Mouse (Mus musculus) telencephalon, adult 2 months (tissue): Measurements from ENCODE around the gene Zfp941.
A peak's percentile ranks its signal among the peaks of the same experiment; 100 is the strongest.

ENCODE experiments used
- DNase-seq: peaks from one replicate; pipeline ENCODE4 v3.0.0-alpha.2; 2011; ENCODE audit warnings: low read depth, low spot score

The Zfp941 gene

DNA sequence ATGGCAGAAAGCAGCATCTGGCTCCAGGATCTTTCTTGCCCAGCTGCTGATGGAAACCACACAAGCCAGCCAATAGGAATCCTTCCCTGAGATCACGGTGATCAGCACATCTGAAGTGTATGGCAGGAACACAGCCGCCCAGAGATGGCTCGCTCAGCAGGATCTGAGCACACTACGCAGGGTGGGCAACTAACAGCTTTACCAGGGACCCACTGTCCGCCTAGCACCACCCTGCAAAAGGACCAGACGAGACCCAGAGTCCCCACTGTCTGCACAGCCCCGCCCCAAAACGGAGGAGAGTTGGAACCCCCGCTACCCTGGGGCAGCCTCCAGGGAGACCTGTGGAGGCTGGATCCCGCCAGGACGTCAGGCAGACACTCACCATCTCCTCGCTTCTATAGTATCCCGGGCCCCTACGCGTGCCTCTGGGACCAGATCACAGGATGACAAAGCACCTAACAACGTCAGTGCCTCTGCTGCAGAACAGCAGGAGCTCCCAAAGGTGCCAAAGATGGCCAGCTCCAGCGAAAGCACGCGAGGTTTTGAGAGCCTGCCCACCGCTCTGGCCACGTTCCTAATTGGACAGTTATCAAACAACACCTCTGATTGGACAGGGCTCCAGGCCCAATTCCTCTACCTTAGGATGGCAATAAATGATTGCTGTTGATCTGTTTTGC is at the start of gene Zfp941:
Gene Zfp941, minus strand, starts transcription at position 526 of the 677 bp plus-strand sequence.
- DNase-seq = peak; percentile 78

DNA sequence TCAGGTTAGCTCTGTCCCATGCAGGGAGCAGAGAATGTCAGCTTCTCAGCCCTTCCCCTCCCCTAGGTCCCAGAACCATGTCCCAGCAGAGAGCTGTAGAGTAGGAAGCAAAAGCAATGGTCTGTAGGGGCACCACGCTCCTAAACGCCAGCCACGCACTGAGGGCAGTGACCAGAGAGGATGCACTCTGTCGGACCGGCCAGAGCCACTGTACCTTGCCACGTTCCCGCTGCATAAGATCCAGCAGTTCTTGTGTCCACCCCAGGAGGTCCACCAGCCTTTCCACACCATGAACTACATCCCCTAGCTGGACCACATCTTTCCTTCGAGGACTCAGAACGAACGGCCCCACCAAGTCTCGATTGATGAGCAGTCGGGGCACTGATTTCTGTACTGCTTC is 42.8 kb upstream of the Zfp941 start:
- DNase-seq = no peak

DNA sequence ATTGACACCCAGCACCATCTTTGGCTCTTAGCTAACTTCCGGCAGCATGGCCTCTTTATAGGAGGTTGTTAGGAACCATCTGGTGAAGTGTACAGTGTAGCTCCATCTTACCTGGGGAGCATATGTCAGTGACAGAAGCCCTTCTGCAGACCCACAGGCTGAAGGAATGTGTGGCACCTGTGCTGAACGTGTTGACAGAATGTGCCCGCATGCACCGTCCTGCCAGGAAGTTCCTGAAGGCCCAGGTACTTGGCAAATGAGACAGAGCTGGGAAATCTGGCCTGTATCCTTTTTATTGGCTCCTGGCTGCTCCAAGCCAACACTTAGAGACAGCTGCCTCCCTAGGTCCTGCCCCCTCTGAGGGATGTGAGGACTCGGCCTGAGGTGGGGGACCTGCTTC is 38.8 kb upstream of the Zfp941 start:
- no peak for DNase-seq

DNA sequence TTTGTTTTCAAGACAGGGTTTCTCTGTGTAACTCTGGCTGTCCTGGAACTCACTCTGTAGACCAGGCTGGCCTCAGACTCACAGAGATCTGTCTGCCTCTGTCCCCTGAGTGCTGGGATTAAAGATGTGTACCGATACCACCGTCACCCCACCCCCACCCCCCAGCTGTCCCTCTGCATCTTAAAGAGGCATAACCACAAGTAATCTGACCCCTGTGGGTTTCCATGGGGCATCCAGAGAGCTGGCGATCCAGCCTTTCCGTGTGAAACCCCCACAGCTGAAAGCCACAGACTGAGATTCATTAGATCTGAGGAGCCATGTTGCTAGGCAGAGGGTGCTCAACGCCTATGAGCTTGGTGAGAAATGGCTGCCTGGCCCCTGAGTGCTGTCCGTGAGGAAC is 38.0 kb upstream of the Zfp941 start:
- no peak for DNase-seq

DNA sequence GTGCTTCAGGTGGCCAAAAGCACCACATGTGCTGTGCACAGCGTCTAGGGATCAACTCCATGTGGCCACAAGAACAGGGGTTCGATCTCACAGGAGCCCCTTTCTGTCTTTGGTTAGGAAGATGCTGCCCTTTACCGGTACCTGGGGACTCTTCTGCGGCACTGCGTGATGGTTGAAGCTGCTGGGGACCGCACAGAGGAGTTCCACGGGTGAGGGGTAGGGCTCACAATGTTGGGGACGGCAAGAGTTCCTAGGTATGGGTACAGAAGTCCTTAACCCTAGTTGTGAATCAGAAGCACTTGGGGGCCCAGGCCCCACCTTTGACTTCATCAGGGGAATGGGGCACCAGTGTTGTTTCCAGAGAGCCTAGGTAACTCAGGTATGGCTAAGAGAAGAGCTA is 36.8 kb upstream of the Zfp941 start:
- no peak for DNase-seq

DNA sequence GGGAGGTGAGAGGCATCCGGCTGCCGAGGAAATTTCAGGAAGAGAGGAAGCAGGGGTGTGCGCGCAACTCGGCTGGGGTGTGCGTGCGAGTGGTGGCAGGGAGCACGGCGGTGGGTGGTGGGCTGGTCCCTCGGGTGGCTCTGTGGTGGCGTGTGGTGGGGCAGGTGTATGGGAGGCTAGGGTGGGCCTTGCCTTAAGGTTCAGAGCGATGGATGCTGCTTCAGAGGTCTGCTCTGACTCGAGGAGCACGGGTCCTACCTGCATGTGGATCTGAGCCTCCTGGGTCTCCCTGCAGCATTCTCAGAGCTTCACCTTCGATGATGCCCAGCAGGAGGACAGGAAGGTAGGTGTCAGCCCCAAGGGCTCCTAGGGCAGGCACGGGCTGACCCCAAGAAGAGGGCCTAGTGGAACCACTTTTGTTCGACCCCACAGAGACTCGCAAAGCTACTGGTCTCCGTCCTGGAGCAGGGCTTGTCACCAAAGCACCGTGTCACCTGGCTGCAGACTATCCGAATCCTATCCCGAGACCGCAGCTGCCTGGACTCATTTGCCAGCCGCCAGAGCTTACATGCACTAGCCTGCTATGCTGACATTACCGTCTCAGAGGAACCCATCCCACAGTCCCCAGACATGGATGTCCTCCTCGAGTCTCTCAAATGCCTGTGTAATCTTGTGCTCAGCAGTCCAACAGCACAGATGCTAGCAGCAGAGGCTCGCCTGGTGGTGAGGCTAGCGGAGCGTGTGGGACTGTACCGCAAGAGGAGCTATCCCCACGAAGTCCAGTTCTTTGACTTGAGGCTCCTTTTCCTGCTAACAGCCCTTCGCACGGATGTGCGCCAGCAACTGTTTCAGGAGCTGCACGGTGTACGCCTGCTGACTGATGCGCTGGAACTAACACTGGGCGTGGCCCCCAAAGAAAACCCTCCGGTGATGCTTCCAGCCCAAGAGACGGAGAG is 35.9 kb upstream of the Zfp941 start, which contains the start of gene Bet1l:
Gene Bet1l, minus strand, starts transcription at position 28 of the 956 bp plus-strand sequence.
- DNase-seq = no peak

DNA sequence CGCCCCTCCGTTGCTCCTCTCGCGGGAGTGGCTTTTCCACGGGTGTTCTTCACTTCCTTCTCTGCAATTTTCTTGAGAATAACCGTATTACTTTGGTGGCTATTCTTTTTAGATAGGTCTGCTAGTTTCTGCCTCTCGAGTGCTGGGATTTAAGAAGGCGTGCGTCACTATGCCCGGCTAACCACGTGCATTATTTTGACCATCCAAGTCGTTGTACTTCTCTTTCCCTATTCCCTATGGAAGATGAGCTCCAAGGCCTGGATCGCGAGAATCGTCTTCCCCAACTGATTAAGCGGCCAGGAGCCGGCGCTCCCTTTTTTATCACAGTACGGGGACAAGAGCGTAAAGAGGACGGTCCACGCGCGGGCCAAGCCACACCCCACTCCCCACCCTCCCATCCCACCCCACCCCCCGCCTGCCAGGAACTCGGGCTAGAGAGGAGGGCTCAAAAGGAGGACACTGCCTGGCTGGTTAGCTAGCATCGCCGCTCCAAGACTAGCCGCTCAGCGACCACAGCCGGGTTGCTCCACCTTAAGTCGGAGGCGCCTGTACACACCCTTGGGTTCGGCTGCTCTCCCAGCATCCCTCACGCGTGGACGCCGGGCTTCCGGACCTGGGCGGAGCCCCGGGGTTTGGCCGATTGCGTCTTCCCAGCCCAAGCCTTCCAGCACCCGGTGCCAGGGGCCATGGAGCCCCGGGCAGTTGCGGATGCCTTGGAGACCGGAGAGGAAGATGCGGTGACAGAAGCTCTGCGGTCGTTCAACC is 35.0 kb upstream of the Zfp941 start, which contains the start of gene Ric8a:
Gene Ric8a, plus strand, starts transcription at position 173 of the 765 bp plus-strand sequence.
- DNase-seq = peak; percentile 85

DNA sequence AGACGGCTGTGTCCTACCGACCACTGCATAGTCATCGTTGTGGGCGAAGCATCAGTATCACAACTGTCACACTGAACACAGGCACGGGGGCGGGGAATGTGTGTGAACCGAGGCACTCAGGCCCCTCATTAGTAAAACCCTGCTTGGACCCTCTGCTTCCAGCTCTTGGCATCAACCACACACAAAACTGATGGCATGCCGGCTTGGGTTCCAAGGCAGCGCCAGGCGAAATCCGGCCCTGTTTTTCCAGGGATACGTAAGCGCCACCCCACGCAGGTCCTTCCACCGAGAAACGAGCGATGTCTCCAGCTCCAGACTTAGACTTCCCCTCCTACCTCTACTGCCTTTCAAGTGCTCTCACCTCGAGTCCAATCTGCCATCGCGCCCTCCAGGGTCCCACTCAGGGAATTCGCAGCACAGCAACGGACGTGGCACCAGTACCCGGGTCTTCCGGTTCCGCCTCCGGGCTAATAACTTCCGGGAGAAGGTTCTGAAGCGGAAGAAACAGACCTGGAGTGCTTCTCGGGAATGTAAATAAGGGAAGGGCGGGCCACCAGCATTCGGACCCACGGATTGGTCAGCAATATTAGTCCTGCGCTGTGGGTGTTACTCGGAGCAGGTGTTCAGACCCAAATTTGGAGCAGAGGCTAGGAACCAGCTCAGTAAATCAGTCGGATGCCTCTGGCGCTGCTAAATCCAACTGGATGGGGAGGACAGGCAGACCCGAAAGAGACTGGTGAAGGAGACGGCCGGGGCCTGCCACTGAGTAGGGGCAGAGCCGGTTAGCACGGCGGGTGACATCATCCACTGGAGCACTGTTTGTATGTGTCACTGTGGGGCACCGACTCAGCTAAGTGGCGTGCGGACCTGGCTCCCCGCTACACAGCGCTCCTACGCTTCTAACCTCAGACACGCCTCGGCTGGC is 34.1 kb upstream of the Zfp941 start, which contains the start of gene Gm45785:
Gene Gm45785, minus strand, starts transcription at position 472 of the 925 bp plus-strand sequence.
- DNase-seq = peak; percentile 96

DNA sequence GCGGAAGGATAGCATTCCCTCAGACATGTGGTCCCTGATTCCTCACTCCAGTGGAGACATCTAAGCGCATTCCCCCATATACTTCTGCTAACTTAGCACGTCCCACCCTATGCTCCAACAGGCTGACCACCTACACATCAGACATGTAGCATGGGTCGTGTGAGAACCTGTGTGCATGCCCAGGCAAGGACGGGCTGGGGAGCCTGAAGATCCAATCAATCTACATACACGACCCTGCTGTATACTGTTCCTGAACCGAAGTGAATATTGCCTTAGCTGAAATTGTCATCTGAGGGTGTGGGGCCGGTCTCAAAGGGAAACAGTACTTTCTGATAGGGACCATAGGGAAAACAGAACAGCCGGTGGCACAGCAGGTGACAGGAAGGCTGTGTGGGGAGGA is 33.2 kb upstream of the Zfp941 start:
- DNase-seq = no peak

DNA sequence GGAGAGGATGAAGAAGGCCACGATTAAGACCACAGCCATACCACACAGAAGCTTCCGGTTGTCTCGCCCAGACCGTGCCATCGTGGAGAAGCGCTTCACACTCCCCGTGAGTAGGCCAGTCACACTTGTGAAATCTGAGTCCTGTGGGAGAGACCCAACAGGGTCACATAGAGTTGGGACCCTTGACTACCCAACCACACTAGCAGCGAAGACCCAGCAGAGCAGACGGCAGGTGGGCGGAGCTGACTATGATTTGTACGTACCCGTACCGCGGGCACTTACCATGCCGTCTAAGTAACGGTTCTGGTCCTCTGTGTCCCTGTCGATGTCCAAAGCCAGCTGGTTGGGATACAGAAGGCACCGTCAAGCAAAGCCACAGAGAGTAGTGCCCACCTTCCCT is 32.5 kb upstream of the Zfp941 start:
- DNase-seq = no peak

DNA sequence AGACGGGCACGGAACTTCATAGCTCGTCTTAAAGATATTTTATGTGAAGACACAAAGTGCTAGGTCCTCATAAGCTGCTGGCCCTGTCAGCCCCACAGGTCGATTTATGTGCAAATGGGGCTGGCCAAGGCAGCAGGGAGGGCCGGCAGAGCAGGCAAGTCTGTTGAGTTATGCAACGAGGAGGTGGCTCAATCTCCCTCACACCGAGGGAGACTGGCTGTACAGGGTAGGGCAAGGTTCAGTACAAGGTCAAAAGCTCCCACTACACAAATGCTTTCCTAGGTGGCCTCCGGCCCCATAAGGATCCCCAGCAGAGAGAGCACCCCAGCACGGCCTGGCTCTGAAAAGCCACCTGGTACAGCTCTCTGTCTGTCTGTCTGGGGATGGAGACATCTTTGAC is 31.4 kb upstream of the Zfp941 start:
- DNase-seq = no peak

DNA sequence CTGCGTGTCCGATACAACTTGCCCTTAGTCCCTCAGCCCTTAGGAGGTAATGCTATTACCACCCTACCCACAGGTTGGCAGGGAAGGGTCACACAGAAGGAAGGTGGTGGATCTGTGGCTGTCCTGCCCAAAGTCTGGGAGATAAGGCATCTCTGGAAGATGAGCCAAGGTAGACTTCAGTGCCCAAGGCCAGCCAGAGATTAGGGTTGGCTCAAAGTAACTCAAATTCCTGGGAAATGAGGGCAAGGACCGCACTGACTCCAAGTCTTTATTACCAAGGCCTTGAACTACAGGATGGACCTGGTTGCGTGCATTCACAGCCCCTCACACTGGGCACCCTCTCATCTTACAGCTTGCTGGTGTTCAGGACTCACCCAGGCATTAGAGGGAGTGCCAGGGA is 29.9 kb upstream of the Zfp941 start:
- no peak for DNase-seq

DNA sequence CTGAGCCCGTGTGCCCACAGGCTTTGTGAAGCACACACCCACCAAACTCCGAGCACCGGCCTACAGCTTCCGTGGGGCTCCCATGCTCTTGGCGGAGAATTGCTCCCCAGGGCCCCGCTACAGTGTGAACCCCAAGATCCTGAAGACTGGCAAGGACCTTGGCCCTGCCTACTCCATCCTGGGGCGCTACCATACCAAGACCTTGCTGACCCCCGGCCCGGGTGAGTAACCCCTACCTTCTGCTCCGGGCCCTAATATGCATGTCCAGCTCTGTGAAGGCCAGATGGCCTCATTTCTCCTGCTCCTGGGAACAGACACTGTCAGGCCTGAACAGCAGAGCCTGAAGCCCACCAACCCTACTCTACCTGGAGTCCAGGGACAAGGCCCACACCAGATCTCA is 26.6 kb upstream of the Zfp941 start:
- no peak for DNase-seq

DNA sequence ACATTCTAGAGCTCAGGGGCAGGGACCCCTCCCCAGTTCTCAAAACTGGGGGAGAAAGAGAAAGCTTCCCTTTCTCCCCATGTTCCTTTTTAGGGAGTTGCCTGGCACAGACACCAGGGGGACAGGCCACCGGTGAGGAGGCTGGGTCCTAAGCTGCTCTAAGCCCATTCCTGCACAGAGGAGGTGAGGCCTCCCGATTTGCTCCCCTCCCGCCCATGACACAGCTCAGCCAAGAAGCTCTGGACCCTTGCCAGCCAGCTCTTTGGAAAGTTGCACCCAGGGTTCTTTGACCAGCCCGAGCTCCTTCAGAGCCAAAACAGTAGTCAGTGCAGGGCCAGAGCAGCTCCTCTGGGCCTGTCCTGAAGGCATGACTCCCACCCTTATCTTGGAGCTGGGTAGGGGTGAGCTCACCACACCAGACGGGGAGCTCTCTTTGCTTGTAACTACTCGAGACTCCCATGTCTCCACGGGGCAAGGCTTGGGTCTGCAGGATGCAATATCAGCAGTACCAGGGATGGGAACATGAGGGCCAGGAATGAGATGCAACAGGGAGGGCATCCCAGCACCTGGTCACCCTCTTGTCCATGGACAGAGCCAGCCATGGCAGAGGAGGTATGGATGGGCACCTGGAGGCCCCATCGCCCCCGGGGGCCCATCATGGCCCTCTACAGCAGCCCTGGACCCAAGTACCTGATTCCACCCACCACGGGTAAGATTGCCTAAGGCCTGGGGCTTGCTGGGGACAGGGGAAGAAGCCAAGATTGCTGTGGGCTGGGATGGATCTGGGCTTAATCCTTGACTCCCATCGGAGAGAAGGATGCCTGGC is 26.0 kb upstream of the Zfp941 start, which contains the start of gene Odf3:
Gene Odf3, plus strand, starts transcription at position 51 of the 826 bp plus-strand sequence.
- DNase-seq = no peak

DNA sequence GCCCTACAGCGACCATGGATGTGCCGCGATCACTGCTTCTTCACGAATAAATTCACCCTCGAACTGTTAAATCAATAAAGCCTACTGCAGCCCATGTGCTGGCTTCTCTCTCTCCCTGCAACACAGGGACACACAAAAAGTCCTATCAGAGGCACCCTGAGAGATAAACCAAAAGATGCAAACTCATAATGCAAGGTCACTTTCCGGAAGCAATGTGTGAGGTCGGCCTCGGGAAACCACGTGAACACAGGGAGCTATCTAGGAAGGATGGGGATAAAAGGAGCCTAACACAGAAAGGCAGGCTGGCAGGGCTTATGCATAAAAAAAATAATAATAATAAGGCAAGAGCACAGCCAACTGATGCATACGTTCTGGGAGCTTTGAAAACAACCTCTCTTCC is 24.7 kb upstream of the Zfp941 start:
- DNase-seq = no peak

DNA sequence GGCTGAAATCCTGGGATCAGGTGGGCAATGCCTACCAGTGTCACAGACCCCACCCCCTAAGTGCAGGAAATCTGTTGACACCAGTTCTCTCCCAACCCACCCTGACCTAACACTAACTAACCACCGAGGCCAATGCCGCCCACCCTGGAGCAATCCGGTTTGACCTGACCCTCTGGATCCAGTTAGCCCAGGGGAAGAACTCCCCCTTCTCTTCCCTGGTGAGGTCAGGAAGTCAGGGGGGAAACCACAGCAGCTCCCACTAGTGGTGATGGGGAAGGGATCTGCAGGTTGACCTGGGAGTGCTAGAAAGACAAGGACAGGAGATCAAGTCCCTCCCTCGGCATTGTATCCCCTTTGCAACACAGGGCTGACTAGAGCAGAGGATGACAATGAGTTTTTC is 23.7 kb upstream of the Zfp941 start:
- DNase-seq = no peak

DNA sequence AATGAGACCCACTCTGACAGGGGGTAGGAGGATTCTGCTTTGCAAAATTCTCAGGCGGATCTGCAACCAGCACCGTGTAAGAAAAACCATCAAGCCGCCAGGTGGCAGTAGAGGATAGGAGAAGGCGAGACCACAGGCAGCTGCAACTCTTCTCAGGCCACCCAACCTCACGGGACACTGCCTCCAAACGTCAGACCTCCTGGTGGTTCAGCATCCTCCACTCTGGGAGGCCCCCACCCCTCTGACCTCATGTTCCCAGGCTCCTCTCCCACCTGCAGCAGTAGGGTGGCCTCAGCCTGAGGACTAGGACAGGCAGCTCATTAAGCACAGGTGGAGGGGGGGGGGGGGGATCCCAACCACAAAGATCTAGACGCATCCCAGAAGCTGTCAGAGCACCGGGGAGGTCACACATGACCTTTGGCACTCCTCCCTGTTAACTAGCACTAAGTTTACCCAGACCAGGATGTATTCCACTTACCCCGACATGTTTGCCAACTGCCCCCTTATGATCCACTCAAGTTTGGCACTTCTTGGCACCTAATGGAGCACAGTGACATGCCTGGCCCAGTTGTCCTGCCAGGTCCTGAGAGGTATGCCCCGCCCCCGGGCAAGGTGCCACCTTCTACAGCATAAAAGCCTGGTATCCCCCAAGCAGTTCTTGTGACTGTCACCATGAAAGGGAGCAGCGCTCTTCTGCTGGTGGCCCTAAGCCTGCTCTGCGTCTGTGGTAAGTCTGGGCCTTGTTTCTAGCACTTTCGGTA is 23.1 kb upstream of the Zfp941 start, which contains the start of gene Scgb1c1:
Gene Scgb1c1, plus strand, starts transcription at position 643 of the 761 bp plus-strand sequence.
- peak; percentile 68 for DNase-seq

DNA sequence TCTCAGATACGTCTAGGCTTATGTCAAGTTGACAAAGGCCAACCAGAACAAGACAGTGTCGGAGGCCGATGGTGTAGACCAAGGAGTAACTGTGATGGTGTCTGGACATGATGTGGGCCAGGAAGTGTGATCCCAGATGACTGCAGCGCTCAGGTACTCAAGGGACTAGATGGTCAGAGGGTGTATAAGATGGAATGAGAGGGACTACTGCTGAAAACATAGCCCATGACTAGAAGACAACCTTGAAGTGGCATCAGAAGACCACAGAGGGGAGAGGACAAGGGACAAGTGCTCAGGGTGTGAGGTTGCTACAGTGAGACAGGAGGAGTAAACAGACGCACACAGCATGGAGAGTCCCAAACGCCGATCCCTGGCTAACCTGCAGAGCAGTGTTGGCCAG is 21.8 kb upstream of the Zfp941 start:
- DNase-seq = no peak
